Mouse (Mus musculus) spleen, postnatal 14 days (tissue): ENCODE results near the gene Cbx7.

Source experiments
- DNase-seq, 2 experiments: peaks; one replicate each; pipeline ENCODE4 v3.0.0; 2021 to 2022; ENCODE audit warnings: low spot score in 2 of 2

Cbx7 gene

DNA sequence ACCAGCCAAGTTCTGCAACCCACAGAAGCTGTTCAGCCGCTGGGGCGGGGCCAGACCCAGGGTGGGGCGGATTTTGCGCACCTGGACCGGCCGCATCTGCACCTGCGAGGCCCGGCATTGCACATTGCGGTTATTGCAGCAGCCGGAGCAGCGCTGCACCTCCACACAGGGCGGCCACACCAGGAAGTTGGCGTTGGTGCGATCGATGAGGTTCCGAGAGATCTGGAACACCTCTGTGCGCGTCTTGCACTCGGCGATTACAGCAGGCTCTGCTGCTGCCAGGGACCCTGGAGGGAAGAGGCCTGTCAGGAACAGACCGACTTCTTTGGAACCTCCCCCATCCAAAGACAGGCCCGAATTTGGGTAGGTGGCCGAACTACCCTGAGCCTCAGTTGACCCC lies 30.7 kb upstream of the Cbx7 start:
- DNase-seq = no peak

DNA sequence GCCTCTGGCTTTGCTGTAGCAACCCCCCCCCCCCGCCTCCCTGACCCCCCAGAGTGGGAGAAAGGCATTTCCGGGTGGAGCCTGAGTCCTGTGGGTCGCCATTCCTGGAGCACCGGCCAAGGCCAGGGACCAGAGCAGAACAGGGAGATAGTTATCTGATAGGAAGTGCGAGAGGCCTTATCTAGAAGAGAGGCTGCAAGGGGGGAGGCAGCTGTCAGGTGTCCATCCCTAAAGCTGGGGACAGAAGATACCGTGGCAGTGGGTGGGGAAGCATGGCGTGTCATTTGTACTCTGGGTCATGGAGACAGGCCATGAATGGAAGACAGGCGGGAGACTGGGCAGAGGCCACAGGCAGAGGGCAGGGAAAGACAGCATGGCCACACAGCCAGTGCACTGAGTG lies 29.8 kb upstream of the Cbx7 start:
- DNase-seq = no peak

DNA sequence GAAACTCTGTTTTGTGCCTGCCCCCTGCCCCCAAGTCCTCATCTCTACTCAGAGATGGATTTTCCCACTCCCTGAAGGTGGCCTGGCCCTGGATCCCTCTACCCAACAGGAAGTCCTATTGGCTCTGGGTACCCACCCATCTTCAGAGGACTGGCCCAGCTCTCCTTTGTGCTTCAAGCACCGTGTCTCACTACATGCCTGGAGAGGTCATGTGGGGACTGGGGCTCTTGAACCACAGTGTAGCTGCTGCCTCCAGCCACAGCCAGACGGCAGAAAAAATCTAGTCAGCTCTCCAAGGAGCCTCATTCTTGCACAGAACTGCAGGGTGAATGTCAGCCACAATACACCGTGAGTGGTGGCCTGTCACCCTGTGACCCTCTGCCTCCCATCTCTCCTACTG lies 27.1 kb upstream of the Cbx7 start:
- DNase-seq = no peak

DNA sequence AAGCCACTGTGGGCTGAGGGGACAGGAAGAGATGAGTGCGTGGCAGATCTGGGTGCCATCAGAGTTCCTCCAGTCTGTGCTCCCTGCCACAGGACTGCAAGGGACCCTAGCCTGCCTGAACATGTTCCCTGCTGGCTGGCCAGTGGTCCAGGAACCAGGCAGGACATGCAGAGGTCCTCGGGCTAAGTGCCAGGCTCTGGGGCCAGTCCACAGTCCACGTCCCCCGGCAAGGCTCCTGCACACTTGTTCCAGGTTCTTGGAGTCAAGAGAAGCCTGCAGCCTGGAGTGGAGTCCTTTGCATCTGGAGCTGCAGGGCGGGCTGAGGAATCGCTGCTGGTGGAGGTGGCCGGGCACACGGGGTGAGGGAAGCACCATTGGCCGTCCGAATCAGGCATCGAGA lies 25.9 kb upstream of the Cbx7 start:
- DNase-seq = no peak

GRCm38 (mm10) chr15:79995552-79995951 lies 24.6 kb upstream of the Cbx7 start:
- no peak for DNase-seq

- no peak for DNase-seq
Observed at GRCm38 (mm10) chr15:79994566-79994965, 23.6 kb upstream of the Cbx7 start.

DNA sequence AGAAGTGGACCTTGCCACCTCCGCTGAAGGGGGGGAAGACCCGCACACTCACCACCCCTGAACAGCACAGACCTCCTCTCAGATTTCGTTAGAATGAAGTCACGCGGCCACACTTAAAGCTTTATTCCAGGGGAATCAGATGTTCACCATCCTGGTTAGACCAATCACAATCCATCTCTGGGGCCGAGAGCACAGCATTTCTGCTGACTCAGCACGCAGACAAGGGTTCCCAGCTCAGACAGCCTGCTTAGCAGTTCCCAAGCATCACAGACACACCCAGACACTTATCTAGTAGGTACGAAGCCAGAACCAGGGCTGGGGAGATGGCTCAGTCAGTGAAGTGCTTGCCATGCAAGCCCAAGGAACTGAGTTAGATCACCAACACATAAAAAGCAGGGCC lies 15.3 kb upstream of the Cbx7 start:
- DNase-seq = no peak

GRCm38 (mm10) chr15:79985471-79985870 lies 14.6 kb upstream of the Cbx7 start:
- DNase-seq = no peak

GRCm38 (mm10) chr15:79984152-79984551 lies 13.2 kb upstream of the Cbx7 start:
- no peak for DNase-seq

DNA sequence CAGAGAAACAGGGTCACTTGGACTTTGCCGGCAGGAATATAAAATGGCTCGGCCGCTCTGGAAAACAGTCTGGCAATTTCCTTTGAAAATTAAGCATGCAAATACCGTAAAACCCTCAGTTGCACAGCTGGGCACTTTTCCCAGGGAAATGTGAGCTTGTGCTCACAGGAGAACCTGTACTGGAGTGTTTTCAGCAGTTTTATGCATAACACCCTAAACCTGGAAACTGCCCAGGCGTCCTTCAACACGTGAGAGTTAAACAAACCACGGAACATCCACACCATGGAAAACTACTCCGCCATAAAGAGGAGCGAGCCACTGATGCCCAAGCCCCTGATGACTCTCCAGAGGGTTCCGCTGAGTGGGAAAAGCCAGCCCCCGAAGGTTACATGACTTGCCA lies 9.8 kb upstream of the Cbx7 start:
- DNase-seq = no peak

DNA sequence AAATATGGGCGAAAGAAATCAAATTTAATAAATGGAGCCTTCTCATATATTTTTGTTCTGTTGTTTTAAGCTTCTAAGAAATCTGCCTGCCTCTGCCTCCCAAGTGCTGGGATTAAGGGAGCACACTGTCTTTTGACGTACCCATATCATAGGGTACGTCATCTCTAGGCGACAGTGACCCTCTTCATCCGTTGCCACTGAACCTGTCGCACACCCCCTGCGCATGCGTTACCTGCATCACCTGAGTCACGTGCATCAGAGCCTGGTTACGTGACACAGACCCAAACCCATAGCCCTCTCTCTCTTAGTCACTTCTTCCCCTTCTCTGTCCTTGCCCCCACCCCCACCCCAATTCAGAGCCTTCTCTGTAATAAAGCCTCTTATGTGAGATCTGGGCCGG lies 1.3 kb upstream of the Cbx7 start:
- DNase-seq = no peak

GRCm38 (mm10) chr15:79970491-79970890 lies 428 bp downstream of the Cbx7 start:
- no peak for DNase-seq

- no peak for DNase-seq
Observed at GRCm38 (mm10) chr15:79967346-79967745, 3.6 kb downstream of the Cbx7 start.

DNA sequence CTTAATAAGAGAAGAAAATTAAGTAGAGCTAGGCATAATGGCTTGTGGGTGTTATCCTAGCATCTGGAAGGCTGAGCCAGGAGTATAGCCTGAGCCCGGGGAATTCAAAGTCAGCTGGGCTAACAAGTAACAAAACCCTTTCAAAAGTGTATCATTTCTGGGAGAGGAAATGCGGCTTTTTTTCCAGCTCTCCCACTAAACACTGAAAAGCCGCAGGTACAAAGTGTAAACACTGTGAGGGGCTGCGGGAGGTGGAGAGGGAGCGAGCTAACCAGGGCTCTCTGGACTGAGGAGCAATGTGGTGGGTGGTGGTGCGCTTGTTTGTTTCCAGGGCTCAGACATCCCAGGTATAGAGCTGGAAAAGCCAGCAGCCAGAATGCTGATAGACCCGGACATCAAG lies 6.5 kb downstream of the Cbx7 start:
- DNase-seq = no peak

GRCm38 (mm10) chr15:79962661-79963060 lies 8.3 kb downstream of the Cbx7 start:
- DNase-seq = no peak

GRCm38 (mm10) chr15:79961366-79961921 lies 9.5 kb downstream of the Cbx7 start:
- no peak for DNase-seq

DNA sequence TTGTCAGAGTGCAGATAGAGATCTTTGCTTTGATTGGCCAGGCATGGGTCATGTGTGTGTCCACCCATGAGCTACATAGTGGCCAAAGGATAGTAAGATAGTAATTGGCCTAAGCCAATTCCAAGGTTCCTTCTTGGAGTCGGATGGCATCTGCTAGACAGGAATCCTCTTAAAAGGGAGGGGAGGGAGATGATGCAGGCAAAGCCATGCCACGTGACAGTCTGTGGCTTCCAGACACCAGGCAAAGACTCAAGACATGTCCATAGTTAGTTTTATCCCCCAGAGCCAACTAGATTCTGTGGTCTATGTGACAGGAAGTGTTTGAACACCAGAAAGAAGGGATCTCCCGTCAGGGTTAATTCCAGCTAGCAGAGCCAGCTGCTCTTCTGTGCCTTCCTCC lies 12.5 kb downstream of the Cbx7 start:
- DNase-seq = no peak

DNA sequence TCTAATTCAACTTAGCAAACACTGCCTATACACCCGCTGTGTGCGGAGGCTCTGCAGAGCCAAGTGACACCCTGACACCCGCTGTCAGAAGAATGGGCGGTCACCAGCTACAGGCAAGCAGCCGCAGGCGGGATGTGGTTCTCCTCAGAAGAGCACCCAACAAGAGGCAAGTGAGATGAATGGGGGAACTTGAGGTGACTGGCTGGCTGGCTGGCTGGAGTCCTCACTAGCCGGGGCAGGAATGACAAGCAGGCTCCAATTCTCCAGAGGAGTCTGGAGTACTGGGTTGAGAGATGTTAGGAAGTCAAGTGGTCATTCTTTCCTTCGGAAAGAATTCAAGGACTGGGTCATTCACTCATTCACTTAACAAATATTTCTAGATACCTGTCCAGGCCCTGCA lies 14.4 kb downstream of the Cbx7 start:
- DNase-seq = no peak

DNA sequence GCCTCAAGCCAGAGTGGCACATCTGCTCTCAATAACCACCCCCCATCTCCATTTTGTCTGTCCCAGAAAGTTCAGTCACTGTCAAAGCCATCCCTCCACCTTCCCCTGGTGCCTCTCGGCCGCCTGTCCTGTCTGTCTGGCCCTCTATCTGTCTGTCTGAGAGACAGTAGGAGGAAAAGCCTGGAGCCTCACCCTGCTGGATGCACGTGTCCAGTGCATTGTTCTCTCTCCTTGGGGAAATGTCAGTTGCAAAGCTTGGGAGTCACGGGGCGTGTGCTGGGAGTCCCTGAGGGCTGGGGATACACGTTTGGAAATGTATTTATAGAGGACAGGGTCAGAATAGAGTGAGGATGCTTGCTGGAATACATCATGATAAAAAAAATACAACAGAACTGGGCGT lies 17.4 kb downstream of the Cbx7 start:
- DNase-seq = no peak

GRCm38 (mm10) chr15:79952504-79953231 lies 18.3 kb downstream of the Cbx7 start:
- no peak for DNase-seq

DNA sequence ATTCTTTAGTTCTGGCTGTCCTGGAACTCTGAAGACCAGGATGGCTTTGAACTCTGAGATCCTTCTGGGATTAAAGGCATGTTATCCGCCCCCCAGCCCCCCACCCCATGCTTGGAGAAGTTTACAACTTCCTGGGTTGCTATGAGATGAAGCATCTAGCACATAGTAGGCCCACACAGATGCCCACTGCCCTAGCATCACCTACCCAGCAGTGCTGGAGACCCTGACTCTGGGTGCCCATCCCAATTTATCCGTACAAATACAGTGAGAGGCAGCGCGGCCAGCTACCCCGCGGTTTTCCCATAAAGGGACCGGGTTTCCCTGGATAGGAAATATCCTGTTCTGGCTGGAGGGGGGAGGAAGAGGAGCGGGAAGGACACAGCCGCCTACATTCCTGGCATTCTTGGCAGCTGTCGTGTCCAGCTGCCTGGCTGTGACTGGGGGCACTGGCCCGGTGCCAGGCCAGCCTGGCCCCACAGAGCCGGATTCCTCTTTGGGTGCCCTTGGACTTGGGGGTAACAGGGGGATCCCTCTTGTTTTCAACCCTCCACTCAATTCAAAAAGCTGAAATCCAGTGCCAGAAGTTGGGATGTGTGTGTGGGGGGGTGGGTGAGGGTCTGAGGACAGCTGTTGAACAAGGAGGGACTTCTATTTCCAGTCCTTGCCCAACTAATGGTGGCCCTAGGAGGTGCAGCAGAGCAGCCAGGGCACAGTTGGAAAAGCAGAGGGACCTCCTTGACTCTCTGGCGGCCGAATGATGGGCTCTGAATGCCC lies 19.0 kb downstream of the Cbx7 start:
- DNase-seq = no peak

DNA sequence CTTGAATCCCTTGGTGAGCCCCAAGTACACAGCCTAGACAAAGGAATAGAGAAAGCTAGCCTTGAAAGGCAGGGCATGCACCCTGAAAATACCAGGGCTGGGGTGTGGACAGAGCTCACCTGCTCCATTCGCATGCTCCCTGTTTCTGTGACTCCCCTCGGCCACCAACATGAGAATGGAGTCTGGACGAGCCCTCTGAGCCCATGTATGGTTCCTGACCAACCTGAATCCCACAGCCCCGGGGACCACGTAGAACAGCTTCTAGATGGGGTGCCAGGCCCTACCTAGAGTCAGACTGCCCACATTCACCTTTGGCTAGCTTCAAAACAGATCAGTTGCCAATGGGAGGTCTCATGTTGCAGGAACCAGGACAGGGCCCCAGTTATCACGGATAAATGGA lies 19.7 kb downstream of the Cbx7 start:
- DNase-seq = no peak
